Mouse (Mus musculus) cerebellum, adult 11-12 months (tissue): ENCODE results near the gene Vmn2r47.
"Not testable (repeated sequence)": the region's sequence is repeated elsewhere in the genome, so short reads cannot be mapped to it uniquely, and the experiment has no call there.

Experiments used
- DNase-seq: peaks from one replicate; pipeline ENCODE4 v3.0.0; 2022

Gene Vmn2r47

DNA sequence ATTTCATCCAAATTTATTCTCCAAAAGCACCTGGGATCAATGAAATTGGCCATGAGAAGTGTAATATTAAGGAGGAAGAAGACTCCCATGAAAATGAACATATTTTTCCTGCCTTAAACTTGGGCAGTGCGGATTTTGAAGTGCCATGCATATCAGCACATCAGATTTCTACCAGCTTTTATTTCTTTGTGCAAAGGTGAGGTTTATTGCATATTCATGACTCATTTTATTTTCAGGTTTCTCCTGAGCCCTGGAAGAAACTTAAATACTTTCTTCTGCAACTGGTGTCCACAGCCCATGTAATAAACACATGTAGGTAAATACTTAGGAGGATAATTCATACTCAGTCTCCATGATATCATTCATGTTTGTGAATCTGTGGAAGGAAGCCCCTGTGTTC, at the start of gene Vmn2r47:
Vmn2r47 (minus strand) TSS at position 101 of the 400 bp plus-strand sequence.
- DNase-seq = not testable (repeated sequence)

DNA sequence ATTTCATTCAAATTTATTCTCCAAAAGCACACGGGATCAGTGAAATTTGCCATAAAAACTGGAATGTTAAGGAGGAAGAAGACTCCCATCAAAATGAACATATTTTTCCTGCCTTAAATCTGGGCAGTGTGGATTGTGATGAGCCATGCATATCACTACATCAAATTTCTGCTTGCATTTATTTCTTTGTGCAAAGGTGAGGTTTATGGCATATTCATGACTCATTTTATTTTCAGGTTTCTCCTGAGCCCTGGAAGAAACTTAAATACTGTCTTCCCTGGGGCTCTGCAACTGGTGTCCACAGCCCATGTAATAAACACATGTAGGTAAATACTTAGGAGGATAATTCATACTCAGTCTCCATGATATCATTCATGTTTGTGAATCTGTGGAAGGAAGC, 70.7 kb downstream of the Vmn2r47 start, which contains the start of gene Vmn2r46:
Vmn2r46 (minus strand) TSS at position 101 of the 400 bp plus-strand sequence.
- not testable (repeated sequence) for DNase-seq
